Mouse (Mus musculus) telencephalon, adult 2 months (tissue): Measurements from ENCODE around the gene Ttll7.

Experiments used
- DNase-seq: peaks from one replicate; pipeline ENCODE4 v3.0.0-alpha.2; 2011; ENCODE audit warnings: low read depth, low spot score

Ttll7 gene

GRCm38 (mm10) chr3:146994670-146995415, 142.7 kb downstream of the Ttll7 start:
- DNase-seq: no peak

- no peak for DNase-seq
These were observed 147.0 kb downstream of the Ttll7 start for GRCm38 (mm10) chr3:146999148-146999547.

- no peak for DNase-seq
These were observed 148.8 kb downstream of the Ttll7 start for GRCm38 (mm10) chr3:147000963-147001362.

- no peak for DNase-seq
These were observed 149.4 kb downstream of the Ttll7 start for GRCm38 (mm10) chr3:147001557-147001956.

GRCm38 (mm10) chr3:147016506-147016905, 164.3 kb downstream of the Ttll7 start:
- no peak for DNase-seq

- DNase-seq: no peak
These were observed 167.3 kb downstream of the Ttll7 start for GRCm38 (mm10) chr3:147019506-147019905.

- DNase-seq: no peak
These were observed 174.1 kb downstream of the Ttll7 start for GRCm38 (mm10) chr3:147026248-147026647.

- no peak for DNase-seq
These were observed 176.2 kb downstream of the Ttll7 start for GRCm38 (mm10) chr3:147028382-147028781.

- DNase-seq: no peak
These were observed 177.6 kb downstream of the Ttll7 start for GRCm38 (mm10) chr3:147029718-147030117.

- no peak for DNase-seq
These were observed 178.2 kb downstream of the Ttll7 start for GRCm38 (mm10) chr3:147030266-147030880.
